Mouse (Mus musculus) gastrocnemius, postnatal 14 days (tissue): ENCODE results near the gene Bcar1. TPM values are rescaled to one million over a fixed set of nuclear protein-coding genes. Genes with fewer than 3 reads are reported as not detected.

Experiments
- DNase-seq: peaks from one replicate; pipeline ENCODE4 v3.0.0; 2021; ENCODE audit warnings: mixed read lengths
- intact Hi-C: fragments of 180-260 bp; cut with DNase I; formaldehyde crosslinking; loops from one replicate; pipeline ENCODE4 v1.15.1; 2025; ENCODE audit warnings: low total_unique reads
- total RNA-seq, 2 experiments: library from RNA; stranded (reverse); gene quantifications; 2 replicates each; pipeline ENCODE4 v1.2.3; 2021

The Bcar1 gene
- total RNA-seq, 2 experiments from 2014 or later = 15.5 to 17.4 TPM

DNA sequence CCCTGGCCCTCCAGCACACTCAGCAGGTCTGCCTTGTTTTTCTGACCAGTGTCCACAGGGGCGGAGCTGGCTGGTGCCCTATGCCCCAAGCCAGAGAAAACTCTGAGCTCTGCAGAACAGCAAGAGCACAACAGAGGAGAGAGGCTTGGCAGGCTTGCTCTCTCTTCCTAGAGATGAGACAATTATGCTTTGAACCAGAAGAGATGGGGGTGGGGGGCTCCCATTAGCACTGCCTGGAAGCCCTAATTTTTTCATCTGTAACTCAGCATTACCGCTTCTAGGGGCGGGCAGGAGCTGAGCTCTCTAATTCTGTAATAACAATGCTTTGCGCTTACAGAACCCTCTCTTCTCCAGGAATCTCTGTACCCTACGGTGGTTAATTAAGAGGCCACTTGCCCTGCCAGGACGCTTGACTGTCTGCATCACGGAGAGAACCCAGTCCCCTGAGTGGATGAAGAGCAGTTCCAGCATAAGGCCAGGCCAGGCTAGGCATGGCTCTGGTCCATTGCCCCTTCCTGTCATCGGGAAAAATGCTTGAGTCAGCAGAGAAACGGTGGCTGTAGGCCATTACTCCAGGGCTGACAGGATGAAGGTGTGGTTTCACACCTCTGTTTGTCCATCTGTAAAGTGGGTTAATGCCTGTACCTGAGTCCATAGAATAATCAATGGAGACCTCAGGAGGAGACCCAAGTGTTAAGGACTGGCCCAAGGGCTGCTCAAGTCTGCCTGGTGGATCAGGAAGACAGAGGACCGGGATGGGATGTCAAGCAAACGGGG is 1.2 kb downstream of the Bcar1 start:
- intact Hi-C loops = no loop called here
- no peak for DNase-seq

DNA sequence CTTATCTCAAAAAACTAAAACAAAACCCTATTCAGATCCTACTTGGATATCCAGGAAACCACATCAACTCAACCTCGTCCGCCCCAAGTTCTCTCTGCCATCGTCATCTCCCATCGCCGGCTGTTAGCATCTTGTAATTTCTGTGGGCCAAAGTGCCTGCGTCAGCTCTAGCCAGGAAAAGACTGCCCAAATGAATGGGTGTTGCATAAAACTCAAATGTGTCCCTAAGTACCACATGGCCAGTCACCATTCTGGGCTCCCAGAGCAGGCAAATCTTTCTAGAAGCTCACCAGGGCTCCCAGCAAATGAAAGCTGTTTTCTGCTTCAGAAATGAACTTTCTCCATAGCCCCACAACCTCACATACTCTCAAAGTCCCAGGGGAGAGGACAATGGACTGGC is 2.1 kb downstream of the Bcar1 start:
- no peak for DNase-seq
- intact Hi-C loops = no loop called here

DNA sequence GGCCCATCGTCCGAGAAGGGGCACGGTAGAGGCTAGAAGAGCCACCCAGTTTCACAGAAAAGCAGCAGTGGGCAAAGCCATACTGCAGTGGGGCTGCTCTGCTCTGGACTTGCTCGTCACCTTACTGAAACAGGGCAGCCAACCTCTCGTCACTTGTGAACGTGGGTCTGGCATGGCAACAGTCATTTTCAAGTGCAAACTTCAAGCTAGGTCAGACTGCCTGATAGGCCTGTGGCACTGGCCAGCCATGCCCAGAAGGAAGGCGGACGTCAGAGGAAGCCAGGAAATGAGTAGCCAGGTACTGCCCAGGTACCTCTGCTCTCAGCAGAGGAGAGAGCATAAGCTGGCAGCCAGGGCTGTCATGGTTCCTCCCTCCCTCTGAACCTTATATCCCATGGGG is 2.6 kb downstream of the Bcar1 start:
- no peak for DNase-seq
- intact Hi-C loops = no loop called here

DNA sequence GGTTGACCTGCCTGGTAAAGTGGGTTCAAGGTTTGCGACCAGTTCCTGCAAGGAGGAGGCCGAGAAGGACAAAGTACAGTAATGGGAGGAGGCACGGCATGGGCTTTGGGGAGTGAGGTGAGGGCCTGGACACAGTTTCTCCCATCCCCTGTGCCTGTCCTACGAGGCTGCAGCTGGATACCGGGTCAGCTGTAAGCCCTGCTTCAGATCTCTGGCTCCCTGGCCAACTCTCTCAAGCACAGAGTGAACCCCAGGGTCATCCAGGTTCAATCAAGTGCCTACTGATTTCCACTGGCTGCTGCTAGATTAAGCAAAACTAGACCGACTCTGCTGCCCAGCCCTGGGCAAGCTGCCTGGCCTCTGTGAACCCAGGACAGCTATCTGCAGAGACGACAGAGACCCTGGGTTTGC is 3.3 kb downstream of the Bcar1 start:
- no peak for DNase-seq
- intact Hi-C loops = no loop called here

DNA sequence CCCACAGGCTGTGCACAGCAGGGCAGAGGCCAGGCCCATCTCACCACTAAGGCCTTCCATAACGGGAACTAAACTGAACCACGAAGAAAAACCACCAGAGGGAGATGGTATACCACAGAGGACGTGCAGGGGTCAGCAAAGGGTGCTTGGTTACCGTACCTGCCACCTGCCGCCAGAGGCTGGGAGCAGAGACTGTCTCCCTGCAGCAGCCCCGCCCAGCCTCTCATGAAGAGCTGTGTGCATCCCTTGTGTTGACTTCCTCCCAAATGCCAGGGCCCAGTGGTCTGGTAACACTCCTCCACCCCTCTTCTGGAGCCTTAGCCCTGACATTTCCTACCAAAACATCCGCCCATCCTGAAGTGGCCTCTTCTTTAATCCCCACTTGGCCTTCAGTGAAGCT is 4.0 kb downstream of the Bcar1 start:
- intact Hi-C loops = no loop called here

DNA sequence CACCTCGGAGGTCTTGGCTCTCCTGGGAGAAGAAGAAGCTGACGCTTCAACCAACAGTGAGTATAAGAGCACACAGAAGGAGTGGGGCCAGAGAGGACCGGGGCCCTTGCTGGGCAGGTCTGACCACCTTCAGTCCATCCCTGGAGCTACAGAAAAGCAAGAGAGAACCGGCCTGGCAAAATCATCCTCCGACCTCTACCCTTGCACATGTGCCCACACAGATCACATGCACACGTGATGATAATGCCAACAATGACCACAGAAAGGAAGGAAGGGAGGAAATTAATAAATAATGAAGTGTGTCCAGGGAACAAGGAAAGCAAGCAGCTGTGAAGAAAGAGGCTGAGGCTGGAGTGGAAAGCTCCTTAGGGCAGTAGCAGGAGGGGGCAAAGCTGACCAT is 4.7 kb downstream of the Bcar1 start:
- DNase-seq = no peak
- intact Hi-C loops = no loop called here

More for the DNA sequence above, 4.0 kb downstream of the Bcar1 start:
- DNase-seq = no peak

DNA sequence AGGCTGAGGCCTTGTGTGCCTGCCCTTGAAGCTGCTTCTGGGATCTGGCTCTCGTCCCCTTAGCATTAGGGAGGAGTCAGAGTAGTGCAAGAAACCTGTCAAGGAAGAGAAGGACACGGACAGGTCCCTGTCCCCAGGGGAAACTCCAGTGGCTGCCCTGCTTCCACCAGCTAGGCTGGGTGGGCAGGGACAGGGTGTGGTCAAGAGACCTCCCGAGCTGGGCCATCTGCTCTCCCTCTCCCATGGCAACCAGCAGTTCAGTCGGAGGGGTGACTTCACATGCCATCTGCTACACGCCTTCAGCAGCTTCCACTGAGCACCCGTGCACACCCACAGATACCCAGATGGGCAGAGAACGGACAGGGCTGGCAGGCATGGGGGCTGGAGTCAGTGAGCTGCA is 7.3 kb downstream of the Bcar1 start:
- no peak for DNase-seq
- intact Hi-C loops = no loop called here

DNA sequence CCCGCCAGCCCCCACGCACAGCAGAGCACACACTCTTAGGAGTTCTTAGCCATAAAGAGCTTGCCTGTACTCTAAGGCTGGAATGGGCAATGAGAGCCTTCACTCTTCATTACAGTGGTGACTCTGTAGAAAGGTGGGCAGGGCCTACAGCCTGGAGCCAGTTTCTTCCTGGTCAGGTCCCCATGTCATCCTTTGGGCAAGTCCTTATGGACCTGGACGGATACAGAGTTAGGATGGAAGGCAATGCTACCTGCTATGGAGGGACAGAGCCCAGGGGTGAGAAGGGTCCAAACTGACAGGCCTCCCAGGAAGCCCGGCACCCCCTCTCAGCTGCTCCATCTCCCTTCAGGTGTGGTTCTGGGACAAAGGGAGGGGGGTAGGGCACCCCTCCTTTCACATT is 7.8 kb downstream of the Bcar1 start:
- no peak for DNase-seq
- intact Hi-C loops = no loop called here

DNA sequence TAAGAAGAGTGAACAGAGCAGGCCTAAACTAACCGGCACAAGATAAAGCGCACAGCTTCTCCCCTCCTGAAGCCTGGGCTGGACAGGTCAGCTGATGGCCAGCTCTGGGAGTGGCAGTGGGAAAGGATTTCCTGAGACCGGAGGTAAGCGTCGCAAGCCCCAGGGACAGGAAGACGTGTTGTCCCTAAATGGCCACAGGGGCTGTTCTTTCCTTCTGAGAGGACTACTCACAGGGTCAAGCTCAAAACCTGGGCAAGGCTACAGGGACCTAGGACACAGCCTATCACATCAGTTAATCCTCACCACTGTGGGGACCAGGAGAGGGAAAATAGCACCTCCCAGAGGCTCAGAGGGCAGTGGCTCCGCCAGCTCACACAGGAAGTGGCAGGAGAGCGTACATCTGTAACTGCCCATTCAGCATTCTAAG is 8.3 kb downstream of the Bcar1 start:
- intact Hi-C loops = no loop called here

DNA sequence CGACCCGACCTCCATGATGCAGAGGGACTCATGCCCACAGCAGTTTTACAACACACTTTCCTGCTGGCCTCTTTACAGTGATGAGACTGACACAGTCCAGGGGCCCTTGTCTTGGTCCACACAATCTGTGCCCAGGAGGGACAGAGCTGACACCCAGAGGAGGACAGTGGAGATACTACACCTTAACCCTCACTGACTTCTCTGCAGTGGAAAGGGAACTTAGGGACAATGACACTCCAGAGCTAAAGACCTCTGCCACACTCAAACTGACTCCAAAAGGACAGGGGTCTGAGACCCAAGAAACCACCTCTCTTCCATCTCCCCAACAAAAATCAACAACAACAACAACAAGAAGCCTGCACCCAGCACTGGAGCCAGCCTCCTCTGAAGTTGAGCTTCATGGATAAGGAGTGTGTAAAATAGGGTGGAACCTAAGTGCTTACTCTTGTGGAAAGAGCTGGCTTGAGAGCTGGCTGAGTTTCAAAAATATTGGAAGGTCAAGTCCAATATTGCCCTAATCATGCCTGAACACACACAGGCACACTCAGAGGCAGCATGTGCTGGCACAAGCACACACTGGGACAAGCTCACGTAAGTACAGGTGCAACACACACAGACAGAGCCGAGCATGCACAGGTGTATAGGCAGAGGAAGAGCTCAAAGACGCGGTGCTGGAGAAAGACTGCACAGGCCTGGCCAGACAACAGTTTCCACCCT is 9.2 kb downstream of the Bcar1 start:
- intact Hi-C loops = no loop called here
- DNase-seq = no peak

More for the DNA sequence above, 8.3 kb downstream of the Bcar1 start:
- DNase-seq = no peak

DNA sequence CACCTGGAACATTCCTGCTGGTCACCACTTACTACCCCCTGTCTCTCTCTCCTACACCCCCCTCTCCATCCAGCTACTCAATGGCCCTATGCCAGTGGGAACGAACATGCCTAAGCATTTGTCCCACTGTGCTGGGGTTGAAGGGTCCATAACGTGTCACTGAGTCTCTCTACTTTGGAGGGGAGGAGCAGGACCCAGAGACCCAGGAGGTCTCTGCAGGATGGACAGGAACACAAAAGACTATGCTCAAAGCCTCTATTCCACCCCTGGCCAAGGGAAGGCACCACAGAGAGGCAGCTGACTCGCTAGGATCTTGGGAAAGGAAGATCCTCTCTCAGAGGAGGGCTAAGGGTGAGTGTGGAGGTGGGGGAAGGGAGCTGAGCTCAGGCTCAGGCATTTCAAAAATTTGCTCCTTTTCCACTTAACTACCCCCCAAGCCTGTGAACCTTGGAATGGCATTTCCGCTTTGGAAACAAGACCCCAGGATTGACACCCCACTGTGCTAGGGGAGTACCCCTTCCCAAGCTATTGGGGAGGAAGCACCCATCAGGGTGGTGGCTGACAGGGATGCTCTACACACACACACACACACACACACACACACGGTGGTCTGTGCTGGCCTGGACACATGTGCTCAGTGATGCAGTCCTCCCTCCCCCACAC is 9.9 kb downstream of the Bcar1 start:
- DNase-seq = peak; percentile 5
- intact Hi-C loops = no loop called here

DNA sequence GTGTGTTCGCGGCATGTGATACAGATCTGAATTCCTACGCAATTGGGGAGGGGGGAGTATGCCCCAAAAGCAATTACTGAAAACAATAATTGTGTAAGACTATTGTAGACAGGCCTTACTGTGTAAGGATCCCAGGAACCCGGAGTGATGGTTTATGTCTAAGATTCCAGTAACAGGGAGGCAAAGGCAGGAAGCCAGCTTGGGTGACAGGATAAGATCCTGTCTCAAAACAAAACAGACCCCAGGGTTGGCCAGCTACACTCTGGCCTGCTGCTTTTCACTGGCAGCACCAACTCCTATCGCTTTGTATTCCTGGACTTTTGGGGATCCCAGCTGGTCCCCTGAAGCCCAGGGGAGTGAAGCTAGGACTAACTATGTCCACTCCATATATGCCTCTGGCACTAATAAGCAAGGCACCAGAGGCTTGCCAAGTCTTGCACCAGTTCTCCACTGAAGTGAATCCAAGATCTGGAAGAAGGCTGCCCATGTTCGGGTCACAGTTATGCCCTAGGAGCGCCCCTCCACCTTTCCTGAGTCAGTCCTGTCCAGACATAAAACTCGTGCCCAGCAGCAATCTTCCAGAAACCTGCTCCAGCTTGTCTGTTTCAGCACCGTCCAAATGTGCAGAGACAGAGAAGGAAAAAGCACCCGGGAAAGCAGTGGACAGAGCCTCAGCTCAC is 11.1 kb downstream of the Bcar1 start:
- intact Hi-C loops = no loop called here

DNA sequence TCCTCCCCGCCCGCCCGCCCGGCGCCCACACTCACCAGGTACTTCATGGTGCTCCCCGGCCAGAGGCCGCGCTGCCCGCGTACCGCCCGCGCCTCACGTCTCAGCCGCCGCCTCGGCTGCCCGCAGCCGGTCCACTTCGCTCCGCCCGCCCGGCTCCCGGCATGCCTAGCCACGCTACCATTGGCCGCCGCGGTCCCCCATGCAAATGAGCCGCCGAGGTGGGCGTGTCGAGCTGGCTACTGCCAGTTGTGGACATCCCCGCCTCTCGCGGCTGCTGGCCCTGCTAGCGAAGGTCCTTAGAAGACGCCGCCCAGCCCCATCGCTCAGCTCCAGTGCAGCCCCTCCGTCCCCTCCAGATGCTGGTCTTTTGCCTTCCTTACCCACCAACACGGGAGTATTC is 11.6 kb downstream of the Bcar1 start:
- intact Hi-C loops = no loop called here
- peak; percentile 99 for DNase-seq

More for the DNA sequence above, 11.1 kb downstream of the Bcar1 start:
- DNase-seq = peak; percentile 9

DNA sequence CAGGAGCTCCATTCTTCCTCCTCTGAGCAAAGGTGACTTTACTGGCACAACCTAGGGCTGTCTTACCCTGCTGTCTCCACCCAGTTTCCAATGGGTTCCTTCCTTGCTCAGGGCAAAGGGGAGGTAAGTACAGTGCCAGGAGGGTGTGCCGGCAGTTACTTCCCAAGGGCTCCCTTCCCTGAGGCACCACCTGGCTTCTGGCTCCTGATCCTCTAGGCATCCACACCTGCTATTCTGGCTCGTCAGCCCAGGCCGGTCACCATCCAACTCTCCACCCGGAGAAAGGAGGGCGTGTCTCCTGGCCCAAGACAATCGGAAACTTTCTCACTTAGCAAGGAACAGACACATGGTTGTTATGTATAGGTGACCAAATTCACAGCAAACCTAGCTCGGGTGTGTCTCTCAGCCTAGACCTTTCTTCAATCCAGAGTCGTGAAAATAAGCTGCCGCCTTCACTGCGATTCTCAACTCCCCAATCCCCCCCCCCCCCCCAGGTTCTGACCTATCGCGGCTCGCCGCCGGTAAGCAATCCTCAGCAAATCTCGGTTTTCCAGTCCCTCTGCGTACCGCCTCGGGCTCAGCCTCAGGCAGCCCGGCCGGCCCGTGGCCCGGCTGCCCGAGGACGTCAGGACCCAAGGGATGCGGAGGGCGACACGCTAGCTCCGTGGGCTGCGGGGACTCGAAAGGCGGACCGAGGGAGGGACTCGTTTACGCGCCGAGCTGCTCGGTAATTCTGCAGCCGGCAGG is 12.2 kb downstream of the Bcar1 start:
- peak; percentile 18 for DNase-seq
- intact Hi-C loops = no loop called here

DNA sequence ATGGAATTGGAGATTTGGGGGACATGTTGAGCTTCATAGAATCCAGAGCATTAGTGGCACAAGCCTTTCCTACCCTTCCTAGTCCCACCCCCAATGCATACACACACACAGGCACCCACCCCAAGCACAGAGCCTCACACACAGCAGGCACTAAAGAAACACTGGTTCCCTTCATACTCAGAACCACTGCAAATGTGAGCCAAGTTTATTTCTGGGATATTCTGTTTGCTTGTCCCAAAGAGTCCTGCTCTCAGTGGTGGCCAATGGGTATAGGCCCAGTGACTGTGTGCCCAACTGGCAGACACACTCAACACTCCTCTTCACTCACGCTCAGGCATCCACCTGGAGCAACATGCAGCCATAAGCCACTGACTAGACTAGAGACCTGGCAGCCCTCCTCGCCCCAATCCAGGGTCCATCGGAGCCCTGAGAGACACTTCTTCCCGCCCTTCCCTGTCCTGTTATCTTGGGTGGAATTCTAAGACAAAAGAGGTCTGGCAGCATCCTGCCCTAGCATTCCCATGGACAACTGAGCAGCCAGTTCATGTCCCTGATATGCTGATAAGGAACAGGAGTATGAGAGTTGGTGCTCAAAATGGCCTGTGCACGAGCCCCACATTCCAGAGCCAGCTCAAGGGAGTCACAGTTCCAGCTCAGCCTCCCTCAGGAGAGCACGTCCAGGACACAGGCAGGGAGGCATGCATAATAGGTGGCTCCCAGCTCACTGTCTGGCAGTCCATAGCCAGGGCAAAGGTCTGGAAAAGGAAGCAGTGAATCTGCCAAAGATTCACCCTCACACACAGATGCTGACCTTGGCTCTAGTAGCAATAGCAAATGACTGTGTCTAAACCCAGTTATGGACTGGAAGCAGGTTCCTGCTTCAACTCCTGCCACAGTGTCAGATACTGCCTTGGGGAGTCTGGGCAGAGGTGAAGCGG is 14.1 kb downstream of the Bcar1 start:
- intact Hi-C loops = no loop called here
- peak; percentile 12 for DNase-seq

DNA sequence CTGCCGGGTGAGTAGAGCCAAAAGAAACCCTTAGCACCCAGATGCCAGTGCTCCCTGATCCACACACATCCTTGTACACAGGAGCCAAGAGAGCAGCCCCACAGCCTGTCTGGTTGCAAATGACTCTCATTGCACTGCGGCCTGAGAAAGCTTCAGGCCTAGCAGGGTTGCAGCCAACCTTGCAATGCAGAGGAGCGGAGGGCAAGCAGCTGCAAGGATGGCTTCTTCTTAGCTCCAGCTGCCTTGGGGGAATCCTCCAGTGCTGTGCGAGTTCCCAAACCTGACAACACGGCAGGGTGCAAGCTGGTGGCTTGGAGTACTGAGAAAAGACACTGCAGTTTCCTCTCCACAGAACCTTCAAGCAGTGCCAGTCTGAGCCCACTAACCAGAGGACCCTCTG is 15.1 kb downstream of the Bcar1 start:
- peak; percentile 2 for DNase-seq
- intact Hi-C loops = no loop called here

DNA sequence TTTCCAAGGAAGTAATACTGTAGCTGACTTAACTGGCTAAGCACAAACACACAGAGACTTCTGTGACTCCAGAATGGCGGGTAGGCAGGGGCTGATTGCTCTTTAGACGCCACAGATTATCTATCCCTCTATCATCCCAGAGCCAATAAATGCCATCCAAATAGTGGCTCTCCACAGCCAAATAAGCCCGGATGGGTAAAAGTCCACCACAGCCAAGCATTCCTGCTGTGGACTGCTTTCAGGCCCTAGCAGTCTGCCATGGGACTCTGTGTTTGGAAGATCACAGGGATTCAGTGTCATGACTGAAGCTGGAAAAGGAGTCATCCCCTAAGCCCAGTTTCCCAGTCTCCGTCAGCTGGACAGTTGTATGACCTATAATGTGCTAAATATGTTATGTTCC is 16.1 kb downstream of the Bcar1 start:
- intact Hi-C loops = no loop called here
- DNase-seq = no peak
